ENCODE assay signal across 7 mouse cellular contexts in the genomic region with DNA sequence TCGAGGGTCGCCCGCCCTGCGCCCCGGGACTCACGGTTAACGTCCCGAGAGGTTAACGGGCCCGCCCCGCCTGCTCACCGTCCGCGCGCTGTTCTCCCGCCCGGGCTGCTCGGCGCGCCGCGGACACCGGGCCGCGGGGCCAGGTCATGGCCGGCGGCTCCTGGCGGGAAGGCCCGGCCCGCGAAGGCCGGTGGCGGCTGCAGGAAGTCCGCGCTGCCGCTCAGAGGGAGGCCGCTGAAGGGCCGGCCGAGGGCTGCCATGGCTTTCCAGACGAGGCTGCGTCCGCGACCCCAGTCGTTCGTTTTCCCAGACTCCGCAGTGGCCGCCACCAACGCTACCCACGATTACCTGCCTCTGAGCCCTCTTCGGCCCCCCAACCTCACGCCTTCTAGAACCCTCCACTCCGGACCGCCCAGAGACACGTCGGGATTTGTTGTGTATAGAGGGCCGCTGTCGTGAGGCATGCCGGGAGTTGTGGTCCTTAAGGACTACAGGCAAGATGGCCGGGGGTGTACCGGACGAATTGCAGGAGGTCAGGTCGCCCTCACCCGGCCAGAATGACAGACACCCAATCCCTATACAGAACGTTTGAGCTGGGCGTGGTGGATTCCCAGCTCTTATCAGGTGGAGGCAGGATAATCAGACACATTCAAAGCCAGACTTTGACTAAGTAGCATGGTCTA. TPM values are rescaled to one million over a fixed set of nuclear protein-coding genes. Genes with fewer than 3 reads are reported as not detected.
DNase-seq lines count a peak whose midpoint lies in the region; ATAC-seq lines count a peak whose summit lies in the region.

Gene Ccdc117 (minus strand): TSS at position 389 of the 683 bp plus-strand sequence.

- H3K36me3 ChIP-seq in embryonic facial prominence, embryonic 10.5 days (replicated peaks), result peaks cover 29% of the 10 kb centered on the region
- peaks cover 28% of the 10 kb centered on the region for H3K36me3 ChIP-seq in limb, embryonic 10.5 days
- H3K36me3 ChIP-seq in midbrain, embryonic 13.5 days, result peaks cover 15% of the 10 kb centered on the region

- peak within 1 kb of the TSS; percentile 81 for H3K4me3 ChIP-seq in embryonic facial prominence, embryonic 10.5 days
- peak within 1 kb of the TSS; percentile 76 for H3K4me3 ChIP-seq in limb, embryonic 10.5 days
- peak within 1 kb of the TSS; percentile 90 for H3K4me3 ChIP-seq in midbrain, embryonic 13.5 days (replicated peaks)

- peak; percentile 99 for ATAC-seq in midbrain, embryonic 13.5 days

- peak within 1 kb of the TSS; percentile 90 for H3K9ac ChIP-seq in midbrain, embryonic 13.5 days (replicated peaks)

- H3K4me2 ChIP-seq in midbrain, embryonic 13.5 days (replicated peaks), result peak within 1 kb of the TSS; percentile 82

- H3K4me1 ChIP-seq in embryonic facial prominence, embryonic 10.5 days, result peaks cover 25% of the 10 kb centered on the region
- H3K4me1 ChIP-seq in limb, embryonic 10.5 days, result peaks cover 18% of the 10 kb centered on the region
- peaks cover 30% of the 10 kb centered on the region for H3K4me1 ChIP-seq in midbrain, embryonic 13.5 days (replicated peaks)

- H3K9me3 ChIP-seq in embryonic facial prominence, embryonic 10.5 days, result no peaks in the 10 kb centered on the region
- H3K9me3 ChIP-seq in limb, embryonic 10.5 days (replicated peaks), result no peaks in the 10 kb centered on the region
- H3K9me3 ChIP-seq in midbrain, embryonic 13.5 days, result no peaks in the 10 kb centered on the region

- peak; percentile 92 for DNase-seq in adrenal gland, postnatal 10 days
- peak; percentile 92 for DNase-seq in embryonic facial prominence, embryonic 10.5 days (ENCODE audit: low spot score)
- DNase-seq in gonadal fat pad, adult 2 months (ENCODE audit: low read depth), result peak; percentile 63
- DNase-seq in kidney, adult 11 months, result peak; percentile 96
- peak; percentile 88 for DNase-seq in limb, embryonic 10.5 days (ENCODE audit: low spot score)
- peak; percentile 84 for DNase-seq in spleen, adult 12 weeks (ENCODE audit: low spot score)

- under 1% methylated on average over 65 of the region's 65 CpGs for whole genome bisulfite sequencing in embryonic facial prominence, embryonic 10.5 days
- WGBS in limb, embryonic 10.5 days, result under 1% methylated on average over 65 of the region's 65 CpGs
- under 1% methylated on average over 65 of the region's 65 CpGs for WGBS in midbrain, embryonic 13.5 days

- peak within 1 kb of the TSS; percentile 95 for H3K27ac ChIP-seq in embryonic facial prominence, embryonic 10.5 days (replicated peaks)
- peak within 1 kb of the TSS; percentile 97 for H3K27ac ChIP-seq in limb, embryonic 10.5 days
- H3K27ac ChIP-seq in midbrain, embryonic 13.5 days, result peak within 1 kb of the TSS; percentile 72

- H3K27me3 ChIP-seq in embryonic facial prominence, embryonic 10.5 days (replicated peaks; ENCODE audit: low read depth, poor library complexity, severe bottlenecking), result no peaks in the 10 kb centered on the region
- H3K27me3 ChIP-seq in limb, embryonic 10.5 days (ENCODE audit: low read depth, poor library complexity, severe bottlenecking), result no peaks in the 10 kb centered on the region
- no peaks in the 10 kb centered on the region for H3K27me3 ChIP-seq in midbrain, embryonic 13.5 days

RNA-seq across cellular contexts. Expression of gene Ccdc117, which starts in this region (rescaled TPM):
- 10 to 100 TPM; 19.2 to 21.5 TPM for total RNA-seq in adrenal gland, postnatal 10 days (2021)
- polyA plus RNA-seq in embryonic facial prominence, embryonic 10.5 days (2016; fragmentation: Nextera tagmentation; extraction: Ambion mirVana), result 28.7 and 33.2 TPM in 2 replicates
- polyA plus RNA-seq in gonadal fat pad, adult 2 months (2012; rRNA removed), result 5.8 and 7.2 TPM in 2 replicates
- polyA plus RNA-seq in limb, embryonic 10.5 days (2016; fragmentation: Nextera tagmentation; extraction: Ambion mirVana), result 31.8 and 38.7 TPM in 2 replicates
- polyA plus RNA-seq in midbrain, embryonic 13.5 days (2015; fragmentation: Nextera tagmentation; extraction: Ambion mirVana), result 13.3 and 15.3 TPM in 2 replicates

Comparison
In these comparisons a context has a peak if more than half of its experiments do, and no peak if none do; other contexts are left out.
1. Peak in every context shown above with its lines: DNase-seq, ATAC-seq, H3K4me3 ChIP-seq and H3K27ac ChIP-seq.